Mouse (Mus musculus): ENCODE measurements around the gene Spock2.
"Not testable (repeated sequence)": the region's sequence is repeated elsewhere in the genome, so short reads cannot be mapped to it uniquely, and the experiment has no call there.

Gene Spock2

GRCm38 (mm10) chr10:60151107-60151663, 45.2 kb downstream of the Spock2 start:
- DNase-seq: no peak

- DNase-seq: no peak
Measured at GRCm38 (mm10) chr10:60156016-60156415, 50.0 kb downstream of the Spock2 start.

DNA sequence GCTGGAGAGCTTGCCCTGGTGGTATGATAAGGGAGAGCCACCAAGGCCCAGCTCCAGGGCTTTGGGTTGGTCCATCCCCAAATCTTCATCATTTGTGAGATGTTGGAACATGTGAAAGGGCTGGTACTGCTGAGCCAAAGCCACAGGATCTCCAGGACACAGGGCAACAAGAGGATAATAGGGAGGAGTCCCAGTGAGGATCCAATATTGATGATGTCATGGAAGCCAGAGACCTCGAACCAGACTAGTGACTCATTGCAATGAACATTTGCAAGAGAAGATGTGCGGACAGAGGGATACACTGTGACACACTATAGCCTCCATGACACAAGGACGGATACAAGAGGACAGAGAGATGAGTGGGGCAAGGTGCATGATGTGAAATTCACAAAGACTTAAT, 52.1 kb downstream of the Spock2 start:
- no peak for DNase-seq

GRCm38 (mm10) chr10:60161397-60161796, 55.4 kb downstream of the Spock2 start:
- DNase-seq: not testable (repeated sequence)

GRCm38 (mm10) chr10:60162184-60162972, 56.4 kb downstream of the Spock2 start:
- DNase-seq: not testable (repeated sequence)

GRCm38 (mm10) chr10:60162973-60163255, 56.9 kb downstream of the Spock2 start:
- no peak for DNase-seq

DNA sequence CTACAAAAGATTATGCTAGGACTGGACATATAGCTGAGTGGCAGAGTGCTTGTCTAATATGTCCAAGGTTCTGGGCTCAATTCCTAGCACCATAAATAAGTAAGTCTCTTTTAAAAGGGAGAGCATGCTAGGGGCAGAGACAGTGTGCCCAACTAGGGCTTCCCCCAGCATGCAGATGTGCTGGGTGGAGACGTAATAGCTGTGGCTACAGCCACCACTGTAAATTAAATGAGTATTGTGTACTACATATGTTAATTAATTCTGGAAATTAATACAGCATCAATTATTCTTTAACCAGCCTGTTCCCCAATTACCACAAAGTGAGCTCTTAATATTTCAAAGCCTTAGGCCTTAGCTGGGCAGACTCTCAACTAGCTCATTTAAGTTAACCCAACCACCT, 58.9 kb downstream of the Spock2 start:
- no peak for DNase-seq

GRCm38 (mm10) chr10:60166068-60166467, 60.0 kb downstream of the Spock2 start:
- no peak for DNase-seq

GRCm38 (mm10) chr10:60168306-60168705, 62.3 kb downstream of the Spock2 start:
- DNase-seq: peak; percentile 42 to 67

DNA sequence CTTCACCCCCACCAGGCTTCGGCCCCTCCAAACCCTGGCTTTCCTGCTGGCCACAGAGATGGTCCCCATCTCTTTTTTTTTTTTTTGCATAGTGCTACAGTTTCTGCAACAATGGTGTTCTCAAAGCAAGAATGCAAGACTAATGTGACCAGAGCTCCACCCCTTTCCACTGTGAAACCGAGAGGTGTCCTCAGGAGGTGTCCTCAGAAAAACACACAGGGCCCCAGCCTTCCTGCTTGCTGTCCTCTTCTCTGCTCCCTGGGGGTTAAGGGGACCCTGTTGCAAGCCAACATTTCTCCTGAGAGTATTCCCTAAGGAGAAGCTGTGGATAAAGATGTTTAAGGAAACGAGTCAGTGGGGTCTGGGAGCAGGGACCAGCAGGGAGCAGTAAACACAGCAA, 62.9 kb downstream of the Spock2 start:
- DNase-seq: no peak

DNA sequence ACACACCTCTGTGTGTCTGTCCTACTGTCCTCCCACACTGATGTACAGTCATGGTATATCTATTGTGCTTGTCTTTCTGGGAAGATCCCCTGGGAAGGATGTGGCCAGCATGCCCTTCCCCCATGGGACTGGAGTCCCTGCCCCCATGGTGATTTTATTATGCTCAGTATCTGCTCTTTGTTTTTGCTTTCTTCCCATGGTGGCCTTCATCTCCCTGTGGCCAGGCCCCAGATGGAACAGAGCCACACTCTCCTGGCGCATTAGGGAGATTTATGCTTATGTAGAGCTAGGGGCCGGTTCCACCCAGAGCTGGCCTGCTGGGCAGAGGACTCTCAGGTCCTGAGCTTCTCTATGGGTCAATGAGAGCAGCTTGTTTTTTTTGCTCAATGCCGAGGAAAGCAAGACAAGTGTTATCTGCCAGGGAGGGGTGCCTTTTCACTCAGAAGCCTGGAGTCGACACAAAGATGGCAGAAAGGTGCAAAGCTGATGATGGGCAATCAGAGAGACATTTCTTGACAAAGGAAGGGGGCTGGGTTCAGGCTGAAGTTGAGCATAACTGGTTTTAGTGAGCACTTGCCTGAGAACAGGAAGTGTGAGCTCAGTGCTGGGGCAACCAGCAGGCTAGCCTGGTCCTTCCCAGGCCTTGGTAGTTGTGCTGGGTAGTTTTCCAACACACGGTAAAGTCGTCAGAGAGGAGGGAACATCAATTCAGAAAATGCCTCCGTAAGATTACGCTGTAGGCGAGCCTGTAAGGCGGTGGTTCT, 64.5 kb downstream of the Spock2 start:
- DNase-seq: no peak

DNA sequence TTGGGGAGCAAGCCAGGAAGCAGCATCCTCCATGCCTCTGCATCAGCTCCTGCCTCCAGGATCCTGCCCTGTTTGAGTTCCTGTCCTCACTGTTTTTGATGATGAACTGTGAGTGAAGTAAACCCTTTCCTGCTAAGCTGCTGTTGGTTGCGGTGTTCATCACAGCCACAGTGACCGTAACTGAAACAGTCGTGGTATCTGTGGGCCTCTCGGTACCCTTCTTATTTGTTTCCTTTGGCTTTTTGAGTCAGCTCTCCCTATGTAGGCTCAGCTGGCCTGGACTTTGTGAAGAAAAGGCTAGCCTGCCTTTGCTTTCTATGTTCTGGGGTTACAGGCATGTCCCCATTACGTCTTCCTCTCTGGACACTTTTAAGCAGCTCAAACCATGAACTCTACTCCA, 65.3 kb downstream of the Spock2 start:
- no peak for DNase-seq

DNA sequence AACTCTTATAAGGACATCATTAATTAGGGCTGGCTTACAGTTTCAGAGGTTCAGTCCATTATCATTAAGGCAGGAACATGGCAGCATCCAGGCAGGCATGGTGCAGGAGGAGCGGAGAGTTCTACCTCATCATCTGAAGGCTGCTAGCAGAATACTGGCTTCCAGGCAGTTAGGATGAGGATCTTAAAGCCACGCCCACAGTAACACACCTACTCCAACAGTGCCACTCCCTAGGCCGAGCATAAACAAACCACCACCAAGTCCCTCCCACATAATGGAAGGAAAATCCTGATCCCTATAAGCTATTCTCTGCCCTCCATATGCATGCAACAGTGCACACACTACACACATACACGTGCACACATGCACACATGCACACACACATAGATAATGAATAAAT, 66.3 kb downstream of the Spock2 start:
- no peak for DNase-seq

DNA sequence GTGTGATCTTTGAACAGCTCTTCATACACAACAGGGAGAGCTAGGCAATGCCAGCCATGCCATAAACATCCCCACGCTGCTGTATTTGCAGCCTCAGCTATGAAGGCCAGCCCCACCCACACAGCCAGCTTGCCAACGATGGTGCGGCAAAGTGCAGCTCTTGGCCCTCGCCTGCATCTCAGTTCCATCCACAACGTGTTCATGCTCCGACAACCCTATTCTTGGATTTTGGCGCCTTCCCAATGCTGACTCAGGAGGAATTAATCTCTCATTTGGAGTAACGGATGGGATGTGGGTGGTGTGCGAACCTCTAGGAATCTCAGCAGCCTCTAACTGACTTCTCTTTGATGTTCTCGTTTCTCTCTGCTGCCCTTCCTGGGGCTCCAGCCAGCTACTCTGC, 67.0 kb downstream of the Spock2 start:
- no peak for DNase-seq

GRCm38 (mm10) chr10:60174506-60174905, 68.5 kb downstream of the Spock2 start:
- no peak for DNase-seq

- not testable (repeated sequence) for DNase-seq
Measured at GRCm38 (mm10) chr10:60175306-60175705, 69.3 kb downstream of the Spock2 start.

Data from thymus, postnatal 36 days (tissue).